Mouse (Mus musculus) E14TG2a.4 (cell line): ENCODE measurements around the gene Gm49416.

Experiments used
- H3K27me3 ChIP-seq: 2 replicates; pipeline ENCODE4 v1.6.1; 2014; ENCODE audit warnings: low read length, control low read depth; ENCODE audit not compliant: insufficient read depth
- H3K36me3 ChIP-seq: 2 replicates; pipeline ENCODE4 v1.6.1; 2014; ENCODE audit warnings: low read length, control low read depth; ENCODE audit not compliant: insufficient read depth
- H3K4me1 ChIP-seq: replicated peaks from 2 replicates; pipeline ENCODE4 v1.6.1; 2014; ENCODE audit warnings: low read depth, low read length, control low read depth
- H3K4me3 ChIP-seq: replicated peaks from 2 replicates; pipeline ENCODE4 v1.5.1; 2014; ENCODE audit warnings: mild to moderate bottlenecking, low read length
- H3K9me3 ChIP-seq: 2 replicates; pipeline ENCODE4 v1.6.1; 2014; ENCODE audit warnings: low read length, control low read depth
- CTCF ChIP-seq: conservative IDR thresholded peaks from 2 replicates; pipeline ENCODE4 v1.5.1; 2014; ENCODE audit warnings: low read length
- NANOG ChIP-seq: IDR thresholded peaks from 2 replicates; pipeline ENCODE4 v1.6.1; 2014; ENCODE audit warnings: borderline replicate concordance, low read length, mixed read lengths
- POU5F1 ChIP-seq: IDR thresholded peaks from 2 replicates; pipeline ENCODE4 v1.6.1; 2014; ENCODE audit warnings: low read length, borderline replicate concordance

Gene Gm49416

GRCm38 (mm10) chr19:8903412-8903811 lies 14.7 kb downstream of the Gm49416 start:
- H3K4me3 ChIP-seq, result no peak overlapping the region
- H3K4me1 ChIP-seq, result peaks cover 27% of the 10 kb centered on the region
- no peaks in the 10 kb centered on the region for H3K27me3 ChIP-seq
- TF ChIP-seq POU5F1, result no peak
- no peak for TF ChIP-seq CTCF
- no peak for TF ChIP-seq NANOG
- peaks cover 93% of the 10 kb centered on the region for H3K36me3 ChIP-seq
- no peaks in the 10 kb centered on the region for H3K9me3 ChIP-seq

GRCm38 (mm10) chr19:8908531-8908930 lies 19.8 kb downstream of the Gm49416 start:
- no peak for TF ChIP-seq NANOG
- TF ChIP-seq POU5F1, result no peak
- no peak for TF ChIP-seq CTCF
- Histone ChIP-seq H3K4me3 (no peak overlapping the region), H3K4me1 (peaks cover 11% of the 10 kb centered on the region), H3K36me3 (peaks cover 98% of the 10 kb centered on the region), H3K9me3 (no peaks in the 10 kb centered on the region), H3K27me3 (no peaks in the 10 kb centered on the region)

- H3K4me1 ChIP-seq, result peaks cover 14% of the 10 kb centered on the region
- no peaks in the 10 kb centered on the region for H3K9me3 ChIP-seq
- H3K4me3 ChIP-seq, result no peak overlapping the region
- peaks cover 100% of the 10 kb centered on the region for H3K36me3 ChIP-seq
- TF ChIP-seq CTCF (no peak), POU5F1 (no peak), NANOG (no peak)
- no peaks in the 10 kb centered on the region for H3K27me3 ChIP-seq
Observed at GRCm38 (mm10) chr19:8911810-8912209, 23.1 kb downstream of the Gm49416 start.

DNA sequence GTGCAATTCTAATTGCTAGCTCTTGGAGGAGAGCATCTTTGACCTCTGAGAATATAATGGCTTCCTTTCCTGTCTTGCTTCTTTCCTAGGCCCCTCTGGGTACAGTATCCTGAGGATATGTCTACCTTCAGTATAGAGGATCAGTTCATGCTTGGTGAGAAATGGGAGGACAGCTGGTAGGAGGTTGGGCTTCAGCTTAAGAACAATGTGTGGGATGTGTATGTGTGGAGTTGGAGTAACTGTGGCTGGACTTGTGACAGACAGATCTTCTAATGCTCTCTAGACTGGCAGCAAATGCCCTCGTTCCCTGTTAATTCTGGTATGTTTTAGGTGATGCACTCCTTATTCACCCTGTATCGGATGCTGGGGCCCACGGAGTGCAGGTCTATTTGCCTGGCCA lies 25.5 kb downstream of the Gm49416 start:
- peaks cover 28% of the 10 kb centered on the region for H3K4me1 ChIP-seq
- H3K9me3 ChIP-seq, result no peaks in the 10 kb centered on the region
- peaks cover 80% of the 10 kb centered on the region for H3K36me3 ChIP-seq
- TF ChIP-seq POU5F1 (no peak), CTCF (no peak), NANOG (no peak)
- no peak overlapping the region for H3K4me3 ChIP-seq
- no peaks in the 10 kb centered on the region for H3K27me3 ChIP-seq

GRCm38 (mm10) chr19:8919000-8919399 lies 30.3 kb downstream of the Gm49416 start:
- no peak for TF ChIP-seq CTCF
- TF ChIP-seq NANOG, result no peak
- no peak for TF ChIP-seq POU5F1
- Histone ChIP-seq H3K9me3 (no peaks in the 10 kb centered on the region), H3K4me1 (peaks cover 42% of the 10 kb centered on the region), H3K27me3 (no peaks in the 10 kb centered on the region), H3K36me3 (peaks cover 47% of the 10 kb centered on the region), H3K4me3 (no peak overlapping the region)

- no peak for TF ChIP-seq NANOG
- TF ChIP-seq POU5F1, result no peak
- TF ChIP-seq CTCF, result no peak
- no peaks in the 10 kb centered on the region for H3K9me3 ChIP-seq
- peak overlapping the region; percentile 93 for H3K4me3 ChIP-seq
- H3K36me3 ChIP-seq, result peaks cover 41% of the 10 kb centered on the region
- peaks cover 42% of the 10 kb centered on the region for H3K4me1 ChIP-seq
- H3K27me3 ChIP-seq, result no peaks in the 10 kb centered on the region
Observed at GRCm38 (mm10) chr19:8919684-8920072, 31.0 kb downstream of the Gm49416 start.

DNA sequence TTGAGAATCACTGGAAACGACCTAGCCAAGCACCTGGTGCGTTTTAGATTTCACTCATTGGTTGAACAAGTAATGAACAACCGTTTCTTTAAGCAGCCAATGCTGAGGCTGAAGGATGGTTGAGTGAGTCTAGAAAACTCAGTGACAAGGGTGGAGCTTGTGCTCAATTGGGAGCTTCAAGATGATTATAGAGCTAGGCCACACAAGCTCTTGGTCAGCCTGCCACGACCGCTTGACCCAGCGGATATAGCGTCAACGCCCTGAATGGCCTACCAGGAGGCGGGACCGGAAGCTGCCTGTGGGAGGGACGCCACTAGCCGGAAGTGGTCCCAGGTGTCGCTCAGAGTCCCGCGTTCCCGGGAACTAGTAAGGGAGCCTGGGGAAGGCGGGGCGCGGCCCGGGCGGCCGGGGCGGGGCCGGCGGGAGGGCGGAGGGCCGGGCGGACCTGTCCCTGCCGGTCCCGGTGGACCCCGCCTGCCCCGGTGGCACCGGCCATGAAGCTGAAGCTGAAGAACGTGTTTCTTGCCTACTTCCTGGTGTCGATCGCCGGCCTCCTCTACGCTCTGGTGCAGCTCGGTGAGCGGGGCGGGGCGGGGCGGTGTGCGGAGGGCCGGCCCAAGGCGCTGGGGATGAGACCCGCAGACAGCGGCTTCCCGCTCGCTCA lies 31.5 kb downstream of the Gm49416 start, which contains the start of gene B3gat3:
B3gat3 (plus strand) TSS at position 302 of the 664 bp plus-strand sequence.
- Histone ChIP-seq H3K4me1 (peaks cover 44% of the 10 kb centered on the region), H3K36me3 (peaks cover 37% of the 10 kb centered on the region), H3K4me3 (peak within 1 kb of the TSS; percentile 93), H3K27me3 (no peaks in the 10 kb centered on the region), H3K9me3 (no peaks in the 10 kb centered on the region)
- TF ChIP-seq NANOG (no peak), CTCF (no peak), POU5F1 (no peak)

- TF ChIP-seq CTCF (no peak), POU5F1 (no peak), NANOG (no peak)
- Histone ChIP-seq H3K9me3 (no peaks in the 10 kb centered on the region), H3K27me3 (no peaks in the 10 kb centered on the region), H3K4me1 (peaks cover 50% of the 10 kb centered on the region), H3K36me3 (peaks cover 37% of the 10 kb centered on the region), H3K4me3 (peak overlapping the region; percentile 93)
Observed at GRCm38 (mm10) chr19:8920836-8921291, 32.1 kb downstream of the Gm49416 start.
